Mouse (Mus musculus): ENCODE data around the gene Osbpl3. TPM values are rescaled to one million over a fixed set of nuclear protein-coding genes. Genes with fewer than 3 reads are reported as not detected.

Gene Osbpl3
- polyA plus RNA-seq, 1 experiment from 2014 or later, result 12.7 TPM

- Histone ChIP-seq H3K36me3 (peaks cover 7% of the 10 kb centered on the region; the same call in 1 of the 2 replicates), H3K9me3 (no peaks in the 10 kb centered on the region), H3K27ac (no peak overlapping the region), H3K4me1 (no peaks in the 10 kb centered on the region), H3K4me2 (replicated peaks) (no peak overlapping the region), H3K4me3 (no peak overlapping the region), H3K9ac (no peak overlapping the region), H3K27me3 (no peaks in the 10 kb centered on the region)
- 87% methylated on average over 7 of the region's 7 CpGs for WGBS
- ATAC-seq (ENCODE audit: insufficient number of reproducible peaks, insufficient read depth, low FRiP score, low TSS enrichment), result no peak
Measured at GRCm38 (mm10) chr6:50366319-50366718, 89.7 kb downstream of the Osbpl3 start.

- H3K36me3 ChIP-seq, result peaks cover 7% of the 10 kb centered on the region; the same call in 1 of the 2 replicates
- H3K27me3 ChIP-seq, result no peaks in the 10 kb centered on the region
- WGBS, result 89% methylated on average over 8 of the region's 8 CpGs
- H3K9ac ChIP-seq, result no peak overlapping the region
- ATAC-seq (ENCODE audit: insufficient number of reproducible peaks, insufficient read depth, low FRiP score, low TSS enrichment), result no peak
- no peaks in the 10 kb centered on the region for H3K4me1 ChIP-seq
- no peak overlapping the region for H3K4me2 ChIP-seq (replicated peaks)
- H3K4me3 ChIP-seq, result no peak overlapping the region
- no peaks in the 10 kb centered on the region for H3K9me3 ChIP-seq
- no peak overlapping the region for H3K27ac ChIP-seq
Measured at GRCm38 (mm10) chr6:50364364-50364763, 91.6 kb downstream of the Osbpl3 start.

GRCm38 (mm10) chr6:50363385-50363784 is 92.6 kb downstream of the Osbpl3 start:
- no peak overlapping the region for H3K27ac ChIP-seq
- ATAC-seq (ENCODE audit: insufficient number of reproducible peaks, insufficient read depth, low FRiP score, low TSS enrichment), result no peak
- H3K27me3 ChIP-seq, result no peaks in the 10 kb centered on the region
- no peak overlapping the region for H3K4me2 ChIP-seq (replicated peaks)
- 85% methylated on average over 5 of the region's 5 CpGs for WGBS
- H3K9me3 ChIP-seq, result no peaks in the 10 kb centered on the region
- H3K4me1 ChIP-seq, result peaks cover 1% of the 10 kb centered on the region; the same call in 1 of the 2 replicates
- peaks cover 5% of the 10 kb centered on the region; the same call in 1 of the 2 replicates for H3K36me3 ChIP-seq
- H3K4me3 ChIP-seq, result no peak overlapping the region
- H3K9ac ChIP-seq, result no peak overlapping the region

GRCm38 (mm10) chr6:50362704-50363261 is 93.2 kb downstream of the Osbpl3 start:
- Histone ChIP-seq H3K36me3 (no peaks in the 10 kb centered on the region), H3K4me3 (no peak overlapping the region), H3K27me3 (no peaks in the 10 kb centered on the region), H3K4me1 (peaks cover 7% of the 10 kb centered on the region; the same call in 1 of the 2 replicates), H3K4me2 (replicated peaks) (no peak overlapping the region), H3K9ac (no peak overlapping the region), H3K27ac (no peak overlapping the region), H3K9me3 (no peaks in the 10 kb centered on the region)
- 81% methylated on average over 4 of the region's 4 CpGs for WGBS
- ATAC-seq (ENCODE audit: insufficient number of reproducible peaks, insufficient read depth, low FRiP score, low TSS enrichment), result no peak

DNA sequence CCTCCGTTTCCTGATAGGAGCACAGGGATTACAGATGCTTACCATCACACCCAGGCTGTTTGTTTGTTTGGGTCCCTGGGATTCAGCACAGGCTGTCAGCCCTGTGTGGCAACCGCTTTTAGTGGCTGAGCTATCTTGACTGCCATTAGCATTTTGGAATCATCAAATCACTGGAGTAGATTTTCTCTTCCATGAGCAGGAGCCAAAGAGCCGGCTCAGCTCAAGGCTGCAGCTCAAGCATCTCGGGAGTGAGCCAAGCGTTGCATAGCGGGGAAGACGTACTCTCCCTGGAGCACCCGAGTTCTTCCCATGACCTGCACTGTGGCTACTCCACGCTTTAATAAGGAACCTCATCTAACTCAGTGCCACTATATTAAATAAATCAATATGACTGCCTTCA is 93.8 kb downstream of the Osbpl3 start:
- Histone ChIP-seq H3K4me3 (no peak overlapping the region), H3K4me2 (replicated peaks) (no peak overlapping the region), H3K36me3 (no peaks in the 10 kb centered on the region), H3K27ac (no peak overlapping the region), H3K4me1 (peaks cover 10% of the 10 kb centered on the region; the same call in 1 of the 2 replicates), H3K9ac (no peak overlapping the region), H3K27me3 (no peaks in the 10 kb centered on the region), H3K9me3 (no peaks in the 10 kb centered on the region)
- no peak for ATAC-seq (ENCODE audit: insufficient number of reproducible peaks, insufficient read depth, low FRiP score, low TSS enrichment)
- 87% methylated on average over 9 of the region's 9 CpGs for WGBS

- no peaks in the 10 kb centered on the region for H3K9me3 ChIP-seq
- no peak overlapping the region for H3K9ac ChIP-seq
- H3K27ac ChIP-seq, result no peak overlapping the region
- no peak overlapping the region for H3K4me3 ChIP-seq
- peaks cover 10% of the 10 kb centered on the region; the same call in 1 of the 2 replicates for H3K4me1 ChIP-seq
- H3K27me3 ChIP-seq, result no peaks in the 10 kb centered on the region
- 35% methylated on average over 16 of the region's 16 CpGs for WGBS
- ATAC-seq (ENCODE audit: insufficient number of reproducible peaks, insufficient read depth, low FRiP score, low TSS enrichment), result no peak
- H3K4me2 ChIP-seq (replicated peaks), result no peak overlapping the region
- H3K36me3 ChIP-seq, result no peaks in the 10 kb centered on the region
Measured at GRCm38 (mm10) chr6:50358104-50358679, 97.8 kb downstream of the Osbpl3 start.

GRCm38 (mm10) chr6:50354688-50355660 is 101.0 kb downstream of the Osbpl3 start:
- H3K9ac ChIP-seq, result no peak overlapping the region
- H3K4me2 ChIP-seq (replicated peaks), result no peak overlapping the region
- H3K4me3 ChIP-seq, result no peak overlapping the region
- no peaks in the 10 kb centered on the region for H3K36me3 ChIP-seq
- no peak for ATAC-seq (ENCODE audit: insufficient number of reproducible peaks, insufficient read depth, low FRiP score, low TSS enrichment)
- H3K4me1 ChIP-seq, result peaks cover 10% of the 10 kb centered on the region; the same call in 1 of the 2 replicates
- no peaks in the 10 kb centered on the region for H3K9me3 ChIP-seq
- no peaks in the 10 kb centered on the region for H3K27me3 ChIP-seq
- no peak overlapping the region for H3K27ac ChIP-seq
- 60% methylated on average over 20 of the region's 20 CpGs for WGBS

DNA sequence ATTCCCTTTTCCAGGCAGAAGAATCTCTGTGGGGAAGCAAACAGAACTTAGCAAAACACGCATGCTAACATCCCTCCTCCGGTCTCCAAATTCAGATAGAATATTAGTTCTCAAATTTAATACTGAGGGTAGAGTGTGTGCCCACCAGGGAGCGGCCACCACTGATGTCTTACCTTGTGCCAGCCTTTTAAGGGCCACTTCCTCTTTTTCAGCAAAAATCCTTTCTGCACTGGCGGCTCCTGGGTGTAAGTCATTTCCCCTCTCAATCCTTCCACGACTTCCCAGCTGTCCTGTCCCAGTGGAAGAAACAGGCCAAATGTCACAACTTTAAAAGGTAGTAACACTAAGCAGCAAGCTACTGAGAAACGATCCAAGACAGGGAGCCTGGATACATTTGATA is 103.2 kb downstream of the Osbpl3 start:
- no peak overlapping the region for H3K9ac ChIP-seq
- peaks cover 3% of the 10 kb centered on the region; the same call in 1 of the 2 replicates for H3K4me1 ChIP-seq
- H3K27ac ChIP-seq, result no peak overlapping the region
- whole genome bisulfite sequencing, result 59% methylated on average over 6 of the region's 6 CpGs
- H3K36me3 ChIP-seq, result no peaks in the 10 kb centered on the region
- H3K9me3 ChIP-seq, result no peaks in the 10 kb centered on the region
- no peak for ATAC-seq (ENCODE audit: insufficient number of reproducible peaks, insufficient read depth, low FRiP score, low TSS enrichment)
- no peak overlapping the region for H3K4me3 ChIP-seq
- H3K4me2 ChIP-seq (replicated peaks), result no peak overlapping the region
- no peaks in the 10 kb centered on the region for H3K27me3 ChIP-seq

- no peak overlapping the region for H3K4me2 ChIP-seq (replicated peaks)
- no peaks in the 10 kb centered on the region for H3K27me3 ChIP-seq
- no peak overlapping the region for H3K4me3 ChIP-seq
- ATAC-seq (ENCODE audit: insufficient number of reproducible peaks, insufficient read depth, low FRiP score, low TSS enrichment), result no peak
- no peaks in the 10 kb centered on the region for H3K36me3 ChIP-seq
- H3K9ac ChIP-seq, result no peak overlapping the region
- no peak overlapping the region for H3K27ac ChIP-seq
- H3K9me3 ChIP-seq, result no peaks in the 10 kb centered on the region
- H3K4me1 ChIP-seq, result no peaks in the 10 kb centered on the region
- WGBS, result 79% methylated on average over 3 of the region's 3 CpGs
Measured at GRCm38 (mm10) chr6:50350911-50351310, 105.1 kb downstream of the Osbpl3 start.

DNA sequence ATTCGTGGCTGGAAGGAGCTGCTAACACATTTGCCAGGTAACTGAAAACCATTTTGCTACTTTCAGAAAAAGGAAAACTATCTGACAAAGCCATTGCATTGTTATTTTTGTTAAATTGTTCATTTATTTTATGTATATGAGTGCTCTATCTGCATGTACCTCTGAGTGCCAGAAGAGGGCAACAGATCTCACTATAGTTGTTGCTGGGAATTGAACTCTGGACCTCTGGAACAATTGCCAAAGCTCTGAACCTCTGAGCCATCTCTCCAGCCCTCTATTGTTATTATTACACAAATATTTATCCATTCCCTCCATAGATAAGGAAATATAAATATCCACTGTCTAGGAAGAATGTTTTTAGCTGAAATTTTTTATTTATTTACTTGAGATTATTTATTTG is 107.4 kb downstream of the Osbpl3 start:
- no peaks in the 10 kb centered on the region for H3K36me3 ChIP-seq
- WGBS, result 89% methylated on average over 1 of the region's 1 CpGs
- ATAC-seq (ENCODE audit: insufficient number of reproducible peaks, insufficient read depth, low FRiP score, low TSS enrichment), result no peak

DNA sequence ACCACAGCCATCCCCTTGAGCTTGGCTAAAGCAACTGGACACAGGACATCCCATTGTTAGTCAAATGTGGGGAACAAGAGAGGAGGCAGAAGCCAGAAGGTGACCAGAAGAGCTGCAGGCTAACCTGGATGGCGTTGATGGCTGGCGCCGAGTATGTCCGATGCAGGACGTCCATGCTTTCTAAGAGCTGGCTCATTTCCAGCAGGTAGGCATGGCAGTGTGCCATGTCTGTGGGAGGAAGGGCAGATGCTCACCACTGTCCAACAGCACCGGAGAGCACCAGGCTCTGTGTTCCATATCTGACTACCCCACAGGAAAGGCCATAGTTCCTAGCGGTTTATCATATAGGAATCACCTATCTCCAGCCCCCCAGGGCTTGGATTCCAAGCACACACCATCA is 109.8 kb downstream of the Osbpl3 start:
- H3K4me2 ChIP-seq (replicated peaks), result no peak overlapping the region
- H3K27me3 ChIP-seq, result no peaks in the 10 kb centered on the region
- WGBS, result 91% methylated on average over 7 of the region's 7 CpGs
- no peaks in the 10 kb centered on the region for H3K4me1 ChIP-seq
- no peaks in the 10 kb centered on the region for H3K9me3 ChIP-seq
- H3K4me3 ChIP-seq, result no peak overlapping the region
- H3K27ac ChIP-seq, result no peak overlapping the region
- H3K9ac ChIP-seq, result no peak overlapping the region
- H3K36me3 ChIP-seq, result no peaks in the 10 kb centered on the region
- ATAC-seq (ENCODE audit: insufficient number of reproducible peaks, insufficient read depth, low FRiP score, low TSS enrichment), result no peak

More for the DNA sequence above, 107.4 kb downstream of the Osbpl3 start:
- no peak overlapping the region for H3K4me3 ChIP-seq
- no peak overlapping the region for H3K9ac ChIP-seq
- H3K4me1 ChIP-seq, result no peaks in the 10 kb centered on the region
- no peak overlapping the region for H3K4me2 ChIP-seq (replicated peaks)
- H3K27ac ChIP-seq, result no peak overlapping the region
- H3K9me3 ChIP-seq, result no peaks in the 10 kb centered on the region
- no peaks in the 10 kb centered on the region for H3K27me3 ChIP-seq
